Mouse (Mus musculus) midbrain, postnatal 0 days (tissue): ENCODE results near the gene Hoxc12. TPM values are rescaled to one million over a fixed set of nuclear protein-coding genes. Genes with fewer than 3 reads are reported as not detected.

ENCODE experiments used
- ATAC-seq: fragments of 200-750 bp; cut with Nextera tagmentation; 2 replicates; pipeline ENCODE4 v1.8.0; 2017; ENCODE audit warnings: moderate number of reproducible peaks, mild to moderate bottlenecking, moderate TSS enrichment, moderate library complexity; ENCODE audit not compliant: low FRiP score
- DNase-seq: peaks from one replicate; pipeline ENCODE4 v3.0.0-alpha.2; 2015; ENCODE audit warnings: low spot score
- H3K27ac ChIP-seq: fragments of 300-500 bp; sonication (generic); 2 replicates; pipeline ENCODE4 v1.5.1; 2014; ENCODE audit warnings: low read depth, mild to moderate bottlenecking, low read length, mixed read lengths
- H3K27me3 ChIP-seq: fragments of 300-500 bp; sonication (generic); 2 replicates; pipeline ENCODE4 v1.6.1; 2014; ENCODE audit warnings: low read length, control low read depth, mixed read lengths; ENCODE audit not compliant: insufficient read depth
- H3K36me3 ChIP-seq: fragments of 300-500 bp; sonication (generic); 2 replicates; pipeline ENCODE4 v1.6.1; 2014; ENCODE audit warnings: low read length, control low read depth, mixed read lengths; ENCODE audit not compliant: insufficient read depth
- H3K4me1 ChIP-seq: fragments of 300-500 bp; sonication (generic); 2 replicates; pipeline ENCODE4 v1.6.1; 2014; ENCODE audit warnings: mild to moderate bottlenecking, control low read depth, antibody characterized with exemption, low read length, mixed read lengths; ENCODE audit not compliant: insufficient read depth
- H3K4me2 ChIP-seq: fragments of 300-500 bp; sonication (generic); 2 replicates; pipeline ENCODE4 v1.6.1; 2014; ENCODE audit warnings: low read depth, mild to moderate bottlenecking, low read length, mixed read lengths; ENCODE audit not compliant: poor library complexity, severe bottlenecking
- H3K4me3 ChIP-seq: fragments of 300-500 bp; sonication (generic); 2 replicates; pipeline ENCODE4 v1.5.1; 2014; ENCODE audit warnings: low read depth, mild to moderate bottlenecking, low read length, moderate library complexity
- H3K9ac ChIP-seq: fragments of 300-500 bp; sonication (generic); replicated peaks from 2 replicates; pipeline ENCODE4 v1.6.1; 2014; ENCODE audit warnings: mild to moderate bottlenecking, low read length, moderate library complexity, mixed read lengths; ENCODE audit not compliant: poor library complexity, severe bottlenecking
- H3K9me3 ChIP-seq: fragments of 300-500 bp; sonication (generic); 2 replicates; pipeline ENCODE4 v1.6.1; 2016; ENCODE audit warnings: low read length, control low read depth
- CTCF ChIP-seq: IDR thresholded peaks from 2 replicates; pipeline ENCODE4 v1.5.1; 2016; ENCODE audit warnings: antibody characterized with exemption, mild to moderate bottlenecking
- WGBS: fragments of 180-500 bp; shearing (Covaris S2); extraction: QIAGEN DNeasy Blood & Tissue Kit; methylation state at CpG from one replicate; pipeline ENCODE4 v1.1.7; 2014; 5-methylcytosine and 5-hydroxymethylcytosine counted together
- polyA plus RNA-seq: library from polyadenylated mRNA; unstranded; fragments of >200 nt; fragmentation: Nextera tagmentation; extraction: Ambion mirVana; gene quantifications from 2 replicates; pipeline ENCODE4 v1.2.1, GENCODE M21; 2015
- total RNA-seq: library from RNA; depleted of rRNA; stranded (reverse); fragments of >200 nt; gene quantifications from 2 replicates; pipeline ENCODE4 v1.2.3, GENCODE M21; 2014

The Hoxc12 gene
- total and polyA plus RNA-seq, 2 experiments from 2014 or later: not detected

DNA sequence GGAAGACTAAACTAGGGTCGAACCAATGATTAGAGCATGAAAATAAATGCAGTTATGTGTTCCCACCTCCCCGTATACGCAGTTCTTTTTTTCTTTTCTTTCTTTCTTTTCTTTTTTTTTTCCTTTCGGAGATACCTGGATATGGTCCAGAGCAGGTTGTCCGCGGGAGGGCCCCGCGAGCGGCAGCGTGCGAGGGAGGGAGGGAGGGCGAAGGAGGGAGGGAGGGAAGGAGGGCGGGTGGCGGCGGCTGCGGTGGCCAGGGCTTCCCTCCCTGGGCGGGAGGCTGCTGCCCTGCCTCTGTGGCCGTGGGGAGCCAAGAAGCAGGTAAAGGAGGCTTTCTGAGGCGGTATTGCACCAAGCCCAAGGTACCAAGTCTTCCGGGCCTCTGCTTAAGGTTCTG is 39.6 kb downstream of the Hoxc12 start, which contains the start of gene Hoxc9:
Hoxc9 (plus strand) TSS at position 269 of the 400 bp plus-strand sequence.
- H3K9ac ChIP-seq: no peak within 1 kb of the TSS
- TF ChIP-seq CTCF: no peak
- no peaks in the 10 kb centered on the region for H3K36me3 ChIP-seq
- no peak within 1 kb of the TSS for H3K4me2 ChIP-seq
- ATAC-seq: no peak
- H3K4me3 ChIP-seq: no peak within 1 kb of the TSS
- no peak for DNase-seq
- H3K27ac ChIP-seq: no peak within 1 kb of the TSS
- H3K9me3 ChIP-seq: no peaks in the 10 kb centered on the region
- WGBS: 2% methylated on average over 7 of the region's 20 CpGs
- no peaks in the 10 kb centered on the region for H3K4me1 ChIP-seq
- peaks cover 91% of the 10 kb centered on the region for H3K27me3 ChIP-seq

DNA sequence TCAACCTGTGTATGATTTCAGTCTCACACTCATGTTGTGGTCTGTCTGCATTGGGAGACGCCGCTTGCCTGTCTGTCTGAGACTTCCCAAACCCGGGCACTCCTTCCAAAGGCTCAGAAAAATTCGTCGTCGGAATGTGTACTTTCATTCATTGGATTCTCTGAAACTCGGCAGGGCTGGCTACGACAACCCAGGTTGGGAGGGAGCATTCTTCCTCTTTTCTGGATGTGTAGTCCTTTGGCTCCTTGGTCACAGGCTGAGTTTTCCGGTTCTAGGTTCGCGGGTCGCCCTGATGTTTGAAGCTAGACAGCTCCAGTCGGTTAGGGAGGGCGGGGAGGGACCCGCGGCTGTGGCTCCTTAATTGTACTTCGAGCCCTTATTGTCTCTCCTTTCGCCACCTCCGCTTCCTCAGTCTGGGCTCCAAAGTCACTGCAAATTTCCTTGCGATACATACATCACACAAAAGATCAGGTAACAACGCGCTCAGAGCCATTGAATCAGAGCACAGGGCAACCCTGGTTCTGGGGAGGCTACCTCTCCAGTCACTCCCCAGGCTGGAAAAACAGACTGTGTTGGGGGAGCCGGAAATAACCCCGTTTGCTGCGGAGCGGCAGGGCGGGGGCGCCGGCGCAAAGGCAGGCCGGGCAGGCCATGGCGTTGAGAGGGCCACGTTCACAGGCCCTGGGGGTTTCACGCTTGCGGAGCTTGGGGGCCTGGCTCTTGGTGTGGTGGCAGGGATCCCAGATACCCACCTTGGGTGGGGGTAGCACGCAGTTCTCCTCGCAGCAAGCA is 40.3 kb downstream of the Hoxc12 start:
- Histone ChIP-seq H3K27me3 (peaks cover 88% of the 10 kb centered on the region), H3K4me3 (no peak overlapping the region), H3K27ac (no peak overlapping the region), H3K4me1 (no peaks in the 10 kb centered on the region), H3K9me3 (no peaks in the 10 kb centered on the region), H3K4me2 (no peak overlapping the region), H3K9ac (no peak overlapping the region), H3K36me3 (no peaks in the 10 kb centered on the region)
- DNase-seq: no peak
- 1% methylated on average over 37 of the region's 37 CpGs for WGBS
- no peak for TF ChIP-seq CTCF
- no peak for ATAC-seq

DNA sequence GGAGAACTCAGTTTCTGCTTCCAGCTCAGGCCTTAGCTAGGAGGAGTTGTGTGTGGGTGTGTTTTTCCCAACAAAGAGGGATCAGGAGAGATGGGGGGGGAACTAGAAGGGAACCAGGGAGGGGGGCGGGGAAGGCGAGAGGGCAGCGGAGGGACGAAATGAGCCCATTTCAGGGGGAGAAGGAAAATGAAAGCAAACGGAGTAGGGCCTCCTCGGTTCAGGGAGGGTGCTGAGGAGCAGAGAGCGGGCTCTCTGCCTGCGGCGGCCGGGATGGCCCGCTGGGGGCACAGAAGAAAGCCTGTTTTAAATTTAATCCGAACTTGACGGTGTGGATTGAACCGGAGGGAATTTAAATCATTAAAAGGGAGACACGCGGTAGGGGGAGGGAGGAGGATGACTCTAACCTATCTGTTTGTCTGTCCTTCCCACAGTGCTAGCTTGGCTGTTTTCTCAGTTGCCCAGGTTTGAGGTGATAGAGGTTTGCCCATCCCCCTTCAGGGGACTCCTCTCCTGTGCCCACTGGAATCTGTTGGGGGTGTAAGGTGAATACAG is 40.9 kb downstream of the Hoxc12 start:
- Histone ChIP-seq H3K36me3 (no peaks in the 10 kb centered on the region), H3K9ac (no peak overlapping the region), H3K4me1 (no peaks in the 10 kb centered on the region), H3K4me2 (no peak overlapping the region), H3K27me3 (peaks cover 89% of the 10 kb centered on the region), H3K9me3 (no peaks in the 10 kb centered on the region), H3K27ac (no peak overlapping the region), H3K4me3 (no peak overlapping the region)
- TF ChIP-seq CTCF: no peak
- DNase-seq (no peak), ATAC-seq (no peak)
- WGBS: 3% methylated on average over 16 of the region's 16 CpGs

DNA sequence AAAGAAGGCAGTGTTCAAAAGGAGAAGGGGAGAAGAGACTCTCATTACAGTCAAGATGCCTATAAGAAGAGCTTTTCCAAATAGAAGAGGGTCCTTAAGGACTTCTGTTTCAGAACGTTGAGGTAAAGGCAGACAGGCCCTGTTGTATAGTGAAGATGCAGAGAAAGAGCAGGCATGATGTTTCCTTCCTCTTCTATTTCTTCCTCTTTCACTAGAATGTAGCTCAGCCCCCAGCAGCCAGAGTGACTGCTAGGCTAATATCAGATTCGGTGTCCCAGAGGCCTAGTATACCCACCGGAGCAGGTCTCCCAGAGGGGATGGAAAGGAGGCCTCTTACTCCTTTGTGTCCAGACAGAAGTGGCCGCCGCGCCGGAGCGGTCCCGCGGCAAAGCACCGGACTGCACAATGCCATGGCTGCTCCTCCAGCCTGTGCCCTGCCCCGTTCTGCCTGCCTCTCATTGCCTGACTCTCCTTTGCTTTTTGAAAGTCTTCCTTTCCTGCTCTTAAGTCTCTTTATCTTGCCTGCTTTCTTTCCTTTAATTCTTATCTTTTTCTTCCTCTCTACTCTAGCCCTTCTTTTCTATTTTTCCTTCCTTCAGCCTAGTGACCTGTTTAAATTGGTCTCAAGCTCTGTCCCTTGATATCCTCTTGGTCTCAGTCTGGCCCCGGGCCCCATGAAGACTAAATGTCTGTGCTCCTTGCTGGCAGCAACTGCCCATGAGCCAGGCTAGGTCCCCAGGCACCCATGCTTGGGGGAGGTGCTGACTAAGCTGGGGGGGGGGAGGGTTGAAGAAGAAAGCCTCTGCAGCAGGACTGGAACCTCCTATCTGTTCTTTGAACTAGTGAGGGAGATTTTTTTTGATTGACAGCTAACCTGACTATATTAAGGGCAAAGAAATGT is 42.3 kb downstream of the Hoxc12 start:
- Histone ChIP-seq H3K36me3 (no peaks in the 10 kb centered on the region), H3K27me3 (peaks cover 88% of the 10 kb centered on the region), H3K27ac (no peak overlapping the region), H3K9me3 (no peaks in the 10 kb centered on the region), H3K4me1 (no peaks in the 10 kb centered on the region), H3K4me3 (no peak overlapping the region), H3K9ac (no peak overlapping the region), H3K4me2 (no peak overlapping the region)
- DNase-seq (no peak), ATAC-seq (no peak)
- TF ChIP-seq CTCF: no peak
- 1% methylated on average over 13 of the region's 13 CpGs for WGBS

DNA sequence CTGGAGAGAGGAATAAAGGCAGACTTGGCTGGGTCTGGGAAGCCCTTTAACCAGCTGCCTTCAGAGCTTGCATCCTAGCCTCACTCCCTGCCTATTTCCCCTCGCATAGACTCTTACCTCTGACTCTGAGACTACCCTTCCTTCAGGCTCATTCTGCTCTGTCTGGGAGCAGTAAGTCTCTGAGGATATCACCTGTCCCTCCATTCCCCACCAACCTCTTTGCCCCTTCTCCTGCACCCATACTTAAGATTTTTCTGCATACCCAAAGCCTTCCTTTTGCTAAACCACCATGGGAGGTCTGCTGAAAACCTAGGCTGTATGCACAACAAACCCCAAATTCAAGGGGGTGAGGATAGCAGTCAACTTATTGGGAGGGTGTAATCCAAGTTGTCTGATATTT is 43.4 kb downstream of the Hoxc12 start:
- no peak overlapping the region for H3K4me2 ChIP-seq
- peaks cover 90% of the 10 kb centered on the region for H3K27me3 ChIP-seq
- ATAC-seq: no peak
- no peaks in the 10 kb centered on the region for H3K9me3 ChIP-seq
- H3K4me3 ChIP-seq: no peak overlapping the region
- no peak for TF ChIP-seq CTCF
- DNase-seq: no peak
- no peak overlapping the region for H3K9ac ChIP-seq
- no peaks in the 10 kb centered on the region for H3K36me3 ChIP-seq
- H3K4me1 ChIP-seq: no peaks in the 10 kb centered on the region
- no peak overlapping the region for H3K27ac ChIP-seq
- WGBS: 0% methylated on average over 1 of the region's 1 CpGs
